Mouse (Mus musculus): ENCODE data around the gene Lce1a1. TPM values are rescaled to one million over a fixed set of nuclear protein-coding genes. Genes with fewer than 3 reads are reported as not detected.

Lce1a1 gene
- total and polyA plus RNA-seq, 2 experiments from 2014 or later: not detected

DNA sequence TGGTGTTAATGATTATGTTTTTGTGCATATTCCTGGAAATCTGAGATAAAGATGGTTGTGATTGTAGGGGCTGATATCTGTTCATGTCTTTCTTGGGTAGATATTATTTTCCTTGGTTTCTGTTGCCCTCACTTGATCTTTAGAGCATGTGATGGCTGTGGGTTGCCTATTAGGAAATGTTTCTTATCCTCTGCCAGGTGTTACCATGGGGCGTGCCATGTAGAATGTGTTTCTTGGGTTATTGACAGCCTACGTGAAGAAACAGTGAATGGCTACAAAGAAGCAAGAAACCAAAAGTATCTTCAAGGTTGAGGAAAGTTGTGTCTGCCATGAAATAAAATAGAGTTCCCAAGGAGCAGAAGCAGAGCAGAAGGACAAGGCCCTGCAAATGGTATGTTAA, 49.7 kb downstream of the Lce1a1 start:
- 89% methylated on average over 2 of the region's 2 CpGs for WGBS
- TF ChIP-seq CTCF (IDR thresholded peaks at IDR 0.05; ENCODE audit: low read depth) (no peak), EP300 (IDR thresholded peaks at IDR 0.05; ENCODE audit: low read depth) (no peak)
- no peak for DNase-seq (ENCODE audit: low spot score)
- H3K4me1 ChIP-seq (ENCODE audit: control insufficient read depth, insufficient read depth): no peaks in the 10 kb centered on the region
- no peaks in the 10 kb centered on the region for H3K9me3 ChIP-seq (replicated peaks; ENCODE audit: control insufficient read depth, low read length)
- no peak overlapping the region for H3K4me3 ChIP-seq (ENCODE audit: low read depth, low read length)
- no peak for ATAC-seq (ENCODE audit: insufficient read depth, low read depth)
- no peaks in the 10 kb centered on the region for H3K36me3 ChIP-seq (replicated peaks; ENCODE audit: control insufficient read depth, insufficient read depth, low read length)
- no peak overlapping the region for H3K27ac ChIP-seq (ENCODE audit: low read depth)
- H3K4me2 ChIP-seq (ENCODE audit: low read depth, low read length): no peak overlapping the region
- no peaks in the 10 kb centered on the region for H3K27me3 ChIP-seq (ENCODE audit: control insufficient read depth, insufficient read depth, low read length)
- H3K9ac ChIP-seq (replicated peaks; ENCODE audit: low read depth, low read length): no peak overlapping the region

Other genes starting within 250 kb of the Lce1a1 start
- gene Sprr2i, start 240.3 kb downstream of the Lce1a1 start, total RNA-seq (2014; rRNA removed; ENCODE audit: low replicate concordance): not detected in 2 replicates
- gene Sprr2i, start 240.3 kb downstream of the Lce1a1 start, polyA plus RNA-seq (2015; fragmentation: Nextera tagmentation; extraction: Ambion mirVana): not detected in 2 replicates
- gene Sprr2j-ps, start 230.2 kb downstream of the Lce1a1 start, total RNA-seq (2014; rRNA removed; ENCODE audit: low replicate concordance): not detected in 2 replicates
- not detected in 2 replicates for gene Sprr2j-ps, start 230.2 kb downstream of the Lce1a1 start, polyA plus RNA-seq (2015; fragmentation: Nextera tagmentation; extraction: Ambion mirVana)
- 1.3 and 2.1 TPM in 2 replicates for gene Gm9774, start 218.9 kb downstream of the Lce1a1 start, total RNA-seq (2014; rRNA removed; ENCODE audit: low replicate concordance)
- 5.9 and 6.2 TPM in 2 replicates for gene Gm9774, start 218.9 kb downstream of the Lce1a1 start, polyA plus RNA-seq (2015; fragmentation: Nextera tagmentation; extraction: Ambion mirVana)
- gene Sprr2k, start 215.7 kb downstream of the Lce1a1 start, total RNA-seq (2014; rRNA removed; ENCODE audit: low replicate concordance): not detected in 2 replicates
- gene Sprr2k, start 215.7 kb downstream of the Lce1a1 start, polyA plus RNA-seq (2015; fragmentation: Nextera tagmentation; extraction: Ambion mirVana): not detected in 2 replicates
- gene Sprr1b, start 209.5 kb downstream of the Lce1a1 start, total RNA-seq (2014; rRNA removed; ENCODE audit: low replicate concordance): not detected in 2 replicates
- gene Sprr1b, start 209.5 kb downstream of the Lce1a1 start, polyA plus RNA-seq (2015; fragmentation: Nextera tagmentation; extraction: Ambion mirVana): not detected in 2 replicates
- gene Sprr3, start 189.6 kb downstream of the Lce1a1 start, total RNA-seq (2014; rRNA removed; ENCODE audit: low replicate concordance): not detected in 2 replicates
- gene Sprr3, start 189.6 kb downstream of the Lce1a1 start, polyA plus RNA-seq (2015; fragmentation: Nextera tagmentation; extraction: Ambion mirVana): not detected in 2 replicates
- gene Sprr1a, start 162.4 kb downstream of the Lce1a1 start, total RNA-seq (2014; rRNA removed; ENCODE audit: low replicate concordance): 44.3 TPM in 1 of 2 replicates, not detected in the other
- 0.19 TPM in 2 replicates for gene Sprr1a, start 162.4 kb downstream of the Lce1a1 start, polyA plus RNA-seq (2015; fragmentation: Nextera tagmentation; extraction: Ambion mirVana)
- gene Sprr4, start 147.8 kb downstream of the Lce1a1 start, total RNA-seq (2014; rRNA removed; ENCODE audit: low replicate concordance): not detected in 2 replicates
- gene Sprr4, start 147.8 kb downstream of the Lce1a1 start, polyA plus RNA-seq (2015; fragmentation: Nextera tagmentation; extraction: Ambion mirVana): not detected in 2 replicates
- gene 2310046K23Rik, start 113.8 kb downstream of the Lce1a1 start, total RNA-seq (2014; rRNA removed; ENCODE audit: low replicate concordance): not detected in 2 replicates
- not detected in 2 replicates for gene 2310046K23Rik, start 113.8 kb downstream of the Lce1a1 start, polyA plus RNA-seq (2015; fragmentation: Nextera tagmentation; extraction: Ambion mirVana)
- gene Ivl, start 74.6 kb downstream of the Lce1a1 start, total RNA-seq (2014; rRNA removed; ENCODE audit: low replicate concordance): 6.4 TPM in 1 of 2 replicates, not detected in the other
- not detected in 2 replicates for gene Ivl, start 74.6 kb downstream of the Lce1a1 start, polyA plus RNA-seq (2015; fragmentation: Nextera tagmentation; extraction: Ambion mirVana)
- not detected in 2 replicates for gene Smcp, start 59.3 kb downstream of the Lce1a1 start, total RNA-seq (2014; rRNA removed; ENCODE audit: low replicate concordance)
- not detected in 2 replicates for gene Smcp, start 59.3 kb downstream of the Lce1a1 start, polyA plus RNA-seq (2015; fragmentation: Nextera tagmentation; extraction: Ambion mirVana)
- not detected in 2 replicates for gene 2210017I01Rik, start 40.8 kb downstream of the Lce1a1 start, total RNA-seq (2014; rRNA removed; ENCODE audit: low replicate concordance)
- gene 2210017I01Rik, start 40.8 kb downstream of the Lce1a1 start, polyA plus RNA-seq (2015; fragmentation: Nextera tagmentation; extraction: Ambion mirVana): not detected in 2 replicates
- gene Lce6a, start 26.6 kb downstream of the Lce1a1 start, total RNA-seq (2014; rRNA removed; ENCODE audit: low replicate concordance): not detected in 2 replicates
- not detected in 2 replicates for gene Lce6a, start 26.6 kb downstream of the Lce1a1 start, polyA plus RNA-seq (2015; fragmentation: Nextera tagmentation; extraction: Ambion mirVana)
- not detected in 2 replicates for gene Lce1b, start 8.6 kb upstream of the Lce1a1 start, total RNA-seq (2014; rRNA removed; ENCODE audit: low replicate concordance)
- not detected in 2 replicates for gene Lce1b, start 8.6 kb upstream of the Lce1a1 start, polyA plus RNA-seq (2015; fragmentation: Nextera tagmentation; extraction: Ambion mirVana)
- gene Lce1a2, start 22.0 kb upstream of the Lce1a1 start, total RNA-seq (2014; rRNA removed; ENCODE audit: low replicate concordance): not detected in 2 replicates
- not detected in 2 replicates for gene Lce1a2, start 22.0 kb upstream of the Lce1a1 start, polyA plus RNA-seq (2015; fragmentation: Nextera tagmentation; extraction: Ambion mirVana)
- gene Lce1c, start 30.9 kb upstream of the Lce1a1 start, total RNA-seq (2014; rRNA removed; ENCODE audit: low replicate concordance): not detected in 2 replicates
- gene Lce1c, start 30.9 kb upstream of the Lce1a1 start, polyA plus RNA-seq (2015; fragmentation: Nextera tagmentation; extraction: Ambion mirVana): not detected in 2 replicates
- gene Lce1d, start 38.9 kb upstream of the Lce1a1 start, total RNA-seq (2014; rRNA removed; ENCODE audit: low replicate concordance): not detected in 2 replicates
- not detected in 2 replicates for gene Lce1d, start 38.9 kb upstream of the Lce1a1 start, polyA plus RNA-seq (2015; fragmentation: Nextera tagmentation; extraction: Ambion mirVana)
- gene Lce1e, start 60.8 kb upstream of the Lce1a1 start, total RNA-seq (2014; rRNA removed; ENCODE audit: low replicate concordance): not detected in 2 replicates
- gene Lce1e, start 60.8 kb upstream of the Lce1a1 start, polyA plus RNA-seq (2015; fragmentation: Nextera tagmentation; extraction: Ambion mirVana): not detected in 2 replicates
- gene Lce1f, start 72.0 kb upstream of the Lce1a1 start, total RNA-seq (2014; rRNA removed; ENCODE audit: low replicate concordance): not detected in 2 replicates
- gene Lce1f, start 72.0 kb upstream of the Lce1a1 start, polyA plus RNA-seq (2015; fragmentation: Nextera tagmentation; extraction: Ambion mirVana): not detected in 2 replicates
- not detected in 2 replicates for gene Gm38119, start 90.8 kb upstream of the Lce1a1 start, total RNA-seq (2014; rRNA removed; ENCODE audit: low replicate concordance)
- gene Gm38119, start 90.8 kb upstream of the Lce1a1 start, polyA plus RNA-seq (2015; fragmentation: Nextera tagmentation; extraction: Ambion mirVana): not detected in 2 replicates
- gene Lce1g, start 104.0 kb upstream of the Lce1a1 start, total RNA-seq (2014; rRNA removed; ENCODE audit: low replicate concordance): not detected in 2 replicates
- not detected in 2 replicates for gene Lce1g, start 104.0 kb upstream of the Lce1a1 start, polyA plus RNA-seq (2015; fragmentation: Nextera tagmentation; extraction: Ambion mirVana)
- gene Lce1h, start 116.8 kb upstream of the Lce1a1 start, total RNA-seq (2014; rRNA removed; ENCODE audit: low replicate concordance): not detected in 2 replicates
- gene Lce1h, start 116.8 kb upstream of the Lce1a1 start, polyA plus RNA-seq (2015; fragmentation: Nextera tagmentation; extraction: Ambion mirVana): not detected in 2 replicates
- gene Lce1i, start 130.6 kb upstream of the Lce1a1 start, total RNA-seq (2014; rRNA removed; ENCODE audit: low replicate concordance): not detected in 2 replicates
- gene Lce1i, start 130.6 kb upstream of the Lce1a1 start, polyA plus RNA-seq (2015; fragmentation: Nextera tagmentation; extraction: Ambion mirVana): not detected in 2 replicates
- not detected in 2 replicates for gene Lce1j, start 142.2 kb upstream of the Lce1a1 start, total RNA-seq (2014; rRNA removed; ENCODE audit: low replicate concordance)
- not detected in 2 replicates for gene Lce1j, start 142.2 kb upstream of the Lce1a1 start, polyA plus RNA-seq (2015; fragmentation: Nextera tagmentation; extraction: Ambion mirVana)
- not detected in 2 replicates for gene Lce1k, start 159.6 kb upstream of the Lce1a1 start, total RNA-seq (2014; rRNA removed; ENCODE audit: low replicate concordance)
- gene Lce1k, start 159.6 kb upstream of the Lce1a1 start, polyA plus RNA-seq (2015; fragmentation: Nextera tagmentation; extraction: Ambion mirVana): not detected in 2 replicates
- gene Kprp, start 178.9 kb upstream of the Lce1a1 start, total RNA-seq (2014; rRNA removed; ENCODE audit: low replicate concordance): not detected in 2 replicates
- not detected in 2 replicates for gene Kprp, start 178.9 kb upstream of the Lce1a1 start, polyA plus RNA-seq (2015; fragmentation: Nextera tagmentation; extraction: Ambion mirVana)
- not detected in 2 replicates for gene Lce1l, start 203.0 kb upstream of the Lce1a1 start, total RNA-seq (2014; rRNA removed; ENCODE audit: low replicate concordance)
- not detected in 2 replicates for gene Lce1l, start 203.0 kb upstream of the Lce1a1 start, polyA plus RNA-seq (2015; fragmentation: Nextera tagmentation; extraction: Ambion mirVana)
- gene 2310050C09Rik, start 221.9 kb upstream of the Lce1a1 start, total RNA-seq (2014; rRNA removed; ENCODE audit: low replicate concordance): not detected in 2 replicates
- not detected in 2 replicates for gene 2310050C09Rik, start 221.9 kb upstream of the Lce1a1 start, polyA plus RNA-seq (2015; fragmentation: Nextera tagmentation; extraction: Ambion mirVana)